Mouse (Mus musculus) E14TG2a.4 (cell line): ENCODE measurements around the gene Dlx3.

ENCODE experiments used
- H3K27me3 ChIP-seq: 2 replicates; pipeline ENCODE4 v1.6.1; 2014; ENCODE audit warnings: low read length, control low read depth; ENCODE audit not compliant: insufficient read depth
- H3K36me3 ChIP-seq: 2 replicates; pipeline ENCODE4 v1.6.1; 2014; ENCODE audit warnings: low read length, control low read depth; ENCODE audit not compliant: insufficient read depth
- H3K4me1 ChIP-seq: replicated peaks from 2 replicates; pipeline ENCODE4 v1.6.1; 2014; ENCODE audit warnings: low read depth, low read length, control low read depth
- H3K4me3 ChIP-seq: replicated peaks from 2 replicates; pipeline ENCODE4 v1.5.1; 2014; ENCODE audit warnings: mild to moderate bottlenecking, low read length
- H3K9me3 ChIP-seq: 2 replicates; pipeline ENCODE4 v1.6.1; 2014; ENCODE audit warnings: low read length, control low read depth
- CTCF ChIP-seq: conservative IDR thresholded peaks from 2 replicates; pipeline ENCODE4 v1.5.1; 2014; ENCODE audit warnings: low read length
- NANOG ChIP-seq: IDR thresholded peaks from 2 replicates; pipeline ENCODE4 v1.6.1; 2014; ENCODE audit warnings: borderline replicate concordance, low read length, mixed read lengths
- POU5F1 ChIP-seq: IDR thresholded peaks from 2 replicates; pipeline ENCODE4 v1.6.1; 2014; ENCODE audit warnings: low read length, borderline replicate concordance

Gene Dlx3

GRCm38 (mm10) chr11:95160693-95161092 is 40.8 kb downstream of the Dlx3 start:
- Histone ChIP-seq H3K9me3 (no peaks in the 10 kb centered on the region), H3K36me3 (no peaks in the 10 kb centered on the region), H3K4me1 (no peaks in the 10 kb centered on the region; the same call in 1 of the 2 replicates), H3K4me3 (no peak overlapping the region), H3K27me3 (peaks cover 59% of the 10 kb centered on the region)
- TF ChIP-seq POU5F1, result no peak
- TF ChIP-seq CTCF, result peak; percentile 88

- Histone ChIP-seq H3K27me3 (peaks cover 51% of the 10 kb centered on the region), H3K4me3 (no peak overlapping the region), H3K4me1 (no peaks in the 10 kb centered on the region; the same call in 1 of the 2 replicates), H3K9me3 (peaks cover 3% of the 10 kb centered on the region; the same call in 1 of the 2 replicates), H3K36me3 (no peaks in the 10 kb centered on the region)
- TF ChIP-seq NANOG, result no peak
- TF ChIP-seq CTCF, result no peak
- TF ChIP-seq POU5F1, result no peak
These were observed 41.8 kb downstream of the Dlx3 start for GRCm38 (mm10) chr11:95161708-95162107.

GRCm38 (mm10) chr11:95165857-95166256 is 45.9 kb downstream of the Dlx3 start:
- TF ChIP-seq NANOG (no peak), CTCF (no peak), POU5F1 (no peak)
- H3K27me3 ChIP-seq, result peaks cover 33% of the 10 kb centered on the region
- no peaks in the 10 kb centered on the region for H3K36me3 ChIP-seq
- H3K4me1 ChIP-seq, result no peaks in the 10 kb centered on the region; the same call in 1 of the 2 replicates
- H3K4me3 ChIP-seq, result no peak overlapping the region
- peaks cover 15% of the 10 kb centered on the region for H3K9me3 ChIP-seq
